Mouse (Mus musculus) forebrain, embryonic 10.5 days (tissue): ENCODE measurements at regions not wholly inside any gene's neighbourhood (a gene's known extent, or its start where the extent isn't known, plus 50 kb on each side); places are given as distances from the start of the nearest gene placed in this dataset.
A peak's percentile ranks its signal among the peaks of the same experiment; 100 is the strongest.

Source experiments
- DNase-seq: peaks from one replicate; pipeline ENCODE4 v3.0.0-alpha.2; 2017; ENCODE audit warnings: low spot score; ENCODE audit errors: extremely low spot score
- H3K27ac ChIP-seq: fragments of 300-500 bp; sonication (generic); 2 replicates; pipeline ENCODE4 v1.5.1; 2016; ENCODE audit warnings: mild to moderate bottlenecking
- H3K27me3 ChIP-seq: fragments of 300-500 bp; sonication (generic); 2 replicates; pipeline ENCODE4 v1.6.1; 2016; ENCODE audit warnings: mild to moderate bottlenecking; ENCODE audit not compliant: poor library complexity, severe bottlenecking
- H3K36me3 ChIP-seq: fragments of 300-500 bp; sonication (generic); replicated peaks from 2 replicates; pipeline ENCODE4 v1.6.1; 2016; ENCODE audit warnings: mild to moderate bottlenecking, moderate library complexity
- H3K4me1 ChIP-seq: fragments of 300-500 bp; sonication (generic); 2 replicates; pipeline ENCODE4 v1.6.1; 2016
- H3K4me3 ChIP-seq: fragments of 300-500 bp; sonication (generic); 2 replicates; pipeline ENCODE4 v1.5.1; 2016; ENCODE audit warnings: mild to moderate bottlenecking, moderate library complexity
- H3K9me3 ChIP-seq: fragments of 300-500 bp; sonication (generic); 2 replicates; pipeline ENCODE4 v1.6.1; 2016; ENCODE audit warnings: mild to moderate bottlenecking, moderate library complexity
- WGBS: fragments of 180-500 bp; shearing (Covaris S2); methylation state at CpG from one replicate; pipeline ENCODE4 v1.1.7; 2016; 5-methylcytosine and 5-hydroxymethylcytosine counted together

DNA sequence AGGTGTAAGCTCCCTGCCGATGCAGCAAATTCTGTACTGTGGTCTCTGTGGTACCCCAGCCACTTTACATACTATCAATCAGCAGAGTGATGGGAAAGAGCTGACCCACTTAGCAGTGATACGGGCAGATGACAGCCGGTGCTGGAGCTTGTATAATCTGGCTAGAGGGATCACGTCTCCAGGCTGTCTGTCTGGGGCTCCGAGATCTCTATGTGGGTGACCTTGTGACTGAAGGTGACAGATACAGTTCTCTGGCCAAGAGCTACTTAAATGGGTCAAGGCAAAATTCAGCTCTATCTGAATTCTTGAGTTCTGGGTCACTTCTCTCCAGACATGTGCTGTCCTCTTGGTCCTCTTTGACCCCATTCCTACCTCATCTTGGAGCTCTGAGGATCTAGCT, 216.1 kb upstream of the Nlrp1b start:
- Histone ChIP-seq H3K4me1 (peaks cover 35% of the 10 kb centered on the region), H3K27me3 (no peaks in the 10 kb centered on the region), H3K9me3 (no peaks in the 10 kb centered on the region), H3K27ac (peak overlapping the region; percentile 74; the same call in 1 of the 2 replicates), H3K36me3 (no peaks in the 10 kb centered on the region), H3K4me3 (no peak overlapping the region)
- no peak for DNase-seq
- WGBS, result 91% methylated on average over 5 of the region's 5 CpGs

DNA sequence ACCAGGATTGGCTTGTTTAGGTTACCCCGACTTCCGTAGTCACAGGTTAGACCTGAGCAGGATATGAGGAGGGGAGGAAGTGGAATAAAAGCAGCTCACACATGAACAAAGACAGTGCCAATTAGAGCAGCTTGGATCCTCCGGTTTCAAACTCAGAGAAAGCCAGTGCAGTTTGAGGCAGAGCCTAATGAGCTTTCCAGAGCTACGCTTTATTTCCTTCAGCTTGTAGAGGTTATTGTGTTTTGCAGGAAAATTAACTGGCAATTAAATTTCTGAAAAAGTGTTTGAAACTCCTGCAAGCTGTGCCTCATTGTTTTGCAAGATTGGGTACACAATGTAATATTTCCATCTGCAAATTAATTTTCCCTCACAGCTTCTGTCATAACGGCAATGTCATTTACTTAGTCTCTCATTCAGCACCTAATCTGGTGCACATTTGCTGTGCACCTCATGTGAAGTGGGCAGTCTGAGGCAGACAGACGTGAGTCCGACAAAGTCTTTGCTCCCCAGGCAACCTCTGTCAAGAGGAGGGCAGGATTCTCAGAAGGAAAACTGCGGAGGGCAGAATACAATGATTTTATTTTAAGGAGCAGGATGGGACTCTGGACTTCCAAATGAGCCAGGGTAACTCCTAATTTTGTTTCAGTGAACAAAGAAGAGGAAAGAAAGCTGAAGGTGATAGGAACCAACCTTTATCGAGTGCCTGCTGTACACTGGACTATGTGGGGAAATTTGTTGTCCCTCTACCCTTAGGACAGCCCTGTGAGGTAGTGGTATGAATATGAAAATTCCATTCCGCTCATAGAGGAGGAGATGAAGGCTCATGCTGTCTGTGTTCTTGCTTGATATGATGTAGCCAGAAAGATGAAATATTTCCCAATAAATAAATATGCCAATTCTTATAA, 217.6 kb upstream of the Nlrp1b start:
- Histone ChIP-seq H3K27me3 (no peaks in the 10 kb centered on the region), H3K4me1 (peaks cover 31% of the 10 kb centered on the region), H3K36me3 (no peaks in the 10 kb centered on the region), H3K27ac (peak overlapping the region; percentile 75), H3K9me3 (no peaks in the 10 kb centered on the region), H3K4me3 (no peak overlapping the region)
- peak; percentile 25 for DNase-seq
- WGBS, result 37% methylated on average over 10 of the region's 10 CpGs

DNA sequence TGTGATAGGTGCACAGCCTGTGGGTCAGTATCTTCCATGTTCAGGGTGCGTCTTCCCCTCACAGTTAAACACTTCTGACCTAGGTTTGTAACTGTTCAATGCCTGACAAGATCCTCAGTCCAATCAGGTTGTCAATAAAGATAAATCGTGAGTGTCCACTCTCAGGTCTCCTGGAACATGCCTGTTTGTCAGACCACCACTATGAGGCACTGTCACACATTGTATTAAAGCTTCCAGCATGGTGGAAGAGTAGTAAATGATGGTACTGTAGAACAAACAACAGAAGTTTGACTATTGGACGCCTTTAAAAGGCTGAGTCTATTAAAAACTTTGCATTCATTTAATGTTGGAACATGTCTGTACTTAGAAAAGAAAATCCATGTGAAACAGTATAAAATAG, 249.6 kb upstream of the Nlrp1b start:
- 87% methylated on average over 3 of the region's 3 CpGs for WGBS
- no peak for DNase-seq
- H3K9me3 ChIP-seq, result no peaks in the 10 kb centered on the region

DNA sequence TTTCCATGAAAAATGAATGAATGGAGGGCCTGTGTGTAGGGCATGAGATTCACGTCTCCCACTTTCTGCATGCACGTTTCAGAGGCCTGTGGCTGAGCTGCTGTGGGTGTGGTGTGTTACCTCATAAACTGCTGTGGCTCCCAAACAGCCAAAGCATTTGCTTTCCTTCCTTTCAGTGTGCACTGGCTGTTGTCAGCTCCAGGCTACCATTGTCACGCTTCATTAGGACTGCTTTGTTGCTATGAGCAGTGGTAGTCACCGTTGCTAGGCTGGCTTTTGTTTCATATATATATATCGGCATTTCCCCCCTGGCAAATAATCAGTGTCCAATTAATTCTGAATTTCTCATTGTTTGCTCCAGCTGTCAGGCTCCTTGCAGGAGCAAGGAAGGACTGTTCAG, 251.9 kb upstream of the Wscd1 start:
- Histone ChIP-seq H3K27me3 (0 out of 2 replicates have a peak, but pooled peaks cover 4% of the 10 kb centered on the region), H3K27ac (peak overlapping the region; percentile 84), H3K4me1 (peaks cover 37% of the 10 kb centered on the region), H3K4me3 (no peak overlapping the region), H3K9me3 (0 out of 2 replicates have a peak, but pooled peaks cover 3% of the 10 kb centered on the region), H3K36me3 (no peaks in the 10 kb centered on the region)
- WGBS, result 17% methylated on average over 5 of the region's 5 CpGs
- DNase-seq, result peak; percentile 54

More for the DNA sequence above, 249.6 kb upstream of the Nlrp1b start:
- Histone ChIP-seq H3K36me3 (no peaks in the 10 kb centered on the region), H3K27ac (no peak overlapping the region), H3K4me3 (no peak overlapping the region), H3K27me3 (no peaks in the 10 kb centered on the region), H3K4me1 (no peaks in the 10 kb centered on the region)

DNA sequence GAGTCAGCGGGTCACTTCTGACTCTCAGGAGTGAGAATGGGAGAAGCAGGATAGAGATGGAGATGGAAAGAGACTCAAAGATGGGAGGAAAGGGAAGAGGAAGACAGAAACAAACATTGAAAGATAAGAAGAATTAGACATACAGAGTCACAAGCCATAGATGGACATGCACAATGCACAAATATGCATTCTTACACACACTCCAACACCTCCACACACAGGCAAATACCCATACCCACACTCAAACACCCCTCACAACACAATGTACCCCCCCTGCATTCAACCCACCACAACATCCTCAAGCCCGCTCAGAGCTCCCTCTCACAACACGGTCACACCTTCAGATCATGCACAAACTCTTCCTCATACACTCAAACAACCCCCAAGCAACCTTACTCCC, 251.4 kb upstream of the Wscd1 start:
- 71% methylated on average over 3 of the region's 3 CpGs for WGBS
- Histone ChIP-seq H3K36me3 (no peaks in the 10 kb centered on the region), H3K4me3 (no peak overlapping the region), H3K27me3 (0 out of 2 replicates have a peak, but pooled peaks cover 4% of the 10 kb centered on the region), H3K27ac (peak overlapping the region; percentile 84), H3K9me3 (0 out of 2 replicates have a peak, but pooled peaks cover 3% of the 10 kb centered on the region), H3K4me1 (peaks cover 37% of the 10 kb centered on the region)
- no peak for DNase-seq

DNA sequence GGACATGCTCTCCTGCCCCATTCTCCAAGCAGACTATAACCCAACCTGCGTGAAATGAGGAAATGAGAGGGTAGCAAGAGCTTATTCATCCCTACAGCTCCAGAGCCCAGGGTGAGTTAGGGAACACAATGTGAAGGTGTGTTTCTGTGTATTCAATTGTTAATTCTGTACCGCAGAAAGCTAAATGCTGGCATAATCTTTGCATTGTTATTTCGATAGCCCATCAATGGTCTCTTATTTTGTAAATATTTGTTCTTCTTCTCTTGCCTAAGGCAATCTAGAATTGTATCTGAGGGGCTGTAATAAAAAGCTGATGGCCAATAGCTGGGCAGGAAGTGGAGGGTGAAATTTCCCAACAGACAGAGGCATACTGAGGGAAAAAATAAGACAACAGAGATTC, 247.6 kb upstream of the Wscd1 start:
- no peak overlapping the region for H3K27ac ChIP-seq
- no peaks in the 10 kb centered on the region for H3K36me3 ChIP-seq
- peaks cover 22% of the 10 kb centered on the region for H3K4me1 ChIP-seq
- no peak overlapping the region for H3K4me3 ChIP-seq
- no peak for DNase-seq
- H3K9me3 ChIP-seq, result no peaks in the 10 kb centered on the region
- 76% methylated on average over 3 of the region's 3 CpGs for WGBS
- H3K27me3 ChIP-seq, result 0 out of 2 replicates have a peak, but pooled peaks cover 4% of the 10 kb centered on the region

DNA sequence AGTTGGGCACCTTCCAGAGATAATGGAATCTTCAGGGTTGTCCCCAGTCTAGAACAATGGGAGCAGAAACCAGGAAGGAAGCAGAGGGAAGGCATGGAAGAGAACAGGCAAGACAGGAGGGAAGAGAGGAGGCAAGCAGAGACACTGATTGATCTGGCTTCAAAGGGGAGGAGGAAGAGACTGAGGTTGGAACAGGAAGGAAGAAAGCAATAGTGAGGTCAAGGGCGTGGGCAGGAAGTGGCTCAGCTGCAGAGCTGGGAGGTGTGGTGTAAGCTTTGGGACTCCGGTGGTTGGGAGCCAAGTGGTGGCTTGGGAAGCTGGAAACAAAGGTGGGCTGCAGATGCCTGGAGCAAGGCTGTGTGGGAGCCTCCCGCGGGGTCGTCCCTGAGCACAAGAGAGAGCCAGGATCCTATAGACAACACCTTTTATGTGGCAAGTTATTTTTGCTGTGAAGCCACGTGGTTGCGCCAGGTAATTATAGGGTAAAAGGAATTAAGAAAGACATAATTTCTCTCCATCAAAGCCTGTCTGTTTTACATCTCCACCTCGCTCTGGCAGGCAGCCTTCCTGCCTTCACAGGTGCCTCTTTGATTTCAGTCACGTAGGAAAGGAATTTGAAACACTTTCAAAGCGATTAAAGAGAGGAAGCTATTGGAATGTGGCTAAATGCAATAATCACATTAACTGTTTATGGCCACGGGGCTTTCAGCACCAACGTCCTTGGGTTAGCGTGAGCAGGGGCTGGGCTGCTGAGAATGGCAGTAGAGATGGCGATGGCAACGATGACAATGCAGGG, 237.3 kb upstream of the Wscd1 start:
- no peaks in the 10 kb centered on the region for H3K9me3 ChIP-seq
- no peaks in the 10 kb centered on the region for H3K27me3 ChIP-seq
- DNase-seq, result no peak
- H3K4me3 ChIP-seq, result no peak overlapping the region
- H3K27ac ChIP-seq, result no peak overlapping the region
- H3K4me1 ChIP-seq, result peaks cover 32% of the 10 kb centered on the region
- H3K36me3 ChIP-seq, result no peaks in the 10 kb centered on the region
- WGBS, result 75% methylated on average over 15 of the region's 15 CpGs

DNA sequence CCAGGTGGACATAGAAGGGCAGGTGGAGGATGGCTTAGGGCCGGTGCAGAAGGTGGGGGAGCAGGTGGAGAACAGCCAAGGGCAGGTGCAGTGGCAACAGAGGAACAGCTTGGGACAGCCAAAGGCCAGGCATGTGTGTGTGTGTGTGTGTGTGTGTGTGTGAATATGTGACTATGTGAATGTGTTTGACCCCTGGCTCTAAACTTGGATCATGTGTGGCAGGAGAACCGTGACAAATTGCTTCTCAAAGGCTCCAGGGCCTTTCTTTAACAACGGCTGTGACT, 236.7 kb upstream of the Wscd1 start:
- Histone ChIP-seq H3K4me3 (no peak overlapping the region), H3K36me3 (no peaks in the 10 kb centered on the region), H3K4me1 (peaks cover 38% of the 10 kb centered on the region), H3K9me3 (no peaks in the 10 kb centered on the region), H3K27ac (no peak overlapping the region), H3K27me3 (no peaks in the 10 kb centered on the region)
- DNase-seq, result no peak
- WGBS, result 77% methylated on average over 3 of the region's 3 CpGs

DNA sequence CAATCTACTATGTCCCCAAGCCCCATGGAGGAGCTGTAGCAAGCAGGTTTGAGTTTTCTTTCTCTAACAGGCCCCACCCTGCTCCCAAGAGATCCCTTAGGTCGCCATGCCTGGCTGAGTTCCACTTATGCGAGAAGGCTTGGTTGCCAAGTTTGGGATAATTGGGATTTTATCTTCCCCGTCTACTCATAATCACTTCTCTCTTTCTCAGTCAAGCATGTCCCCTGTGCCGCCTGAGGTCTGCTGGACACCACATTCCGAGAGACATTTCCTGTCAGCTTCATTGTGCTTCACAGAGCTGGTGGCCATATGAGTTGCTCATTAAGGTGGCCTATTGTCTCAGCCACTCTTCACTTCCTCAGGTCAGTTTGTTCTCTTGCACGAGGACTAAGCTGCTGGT, 234.5 kb upstream of the Wscd1 start:
- Histone ChIP-seq H3K4me3 (no peak overlapping the region), H3K36me3 (no peaks in the 10 kb centered on the region), H3K4me1 (peaks cover 45% of the 10 kb centered on the region), H3K27ac (no peak overlapping the region), H3K27me3 (no peaks in the 10 kb centered on the region), H3K9me3 (no peaks in the 10 kb centered on the region)
- 24% methylated on average over 6 of the region's 6 CpGs for WGBS
- no peak for DNase-seq

DNA sequence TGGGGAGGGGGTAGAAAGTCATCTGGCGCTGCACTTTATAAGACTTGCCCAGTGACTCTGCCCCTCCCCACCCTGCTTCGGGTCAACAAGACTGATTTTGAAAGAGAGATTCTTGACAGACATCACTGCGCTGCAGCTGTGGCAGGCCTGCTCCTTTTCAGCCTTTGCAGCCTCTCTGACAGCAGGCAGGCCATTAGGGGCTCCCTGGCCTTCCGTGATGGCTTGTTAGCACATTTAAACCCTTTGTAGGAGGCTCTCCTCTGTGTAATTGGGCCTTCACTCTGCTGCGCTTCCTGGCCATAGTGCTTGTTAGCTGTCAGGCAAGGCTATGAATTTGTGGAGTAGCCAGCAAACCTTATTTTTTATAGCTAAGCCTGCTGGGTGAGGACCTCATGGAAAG, 232.3 kb upstream of the Wscd1 start:
- peaks cover 45% of the 10 kb centered on the region for H3K4me1 ChIP-seq
- peak; percentile 53 for DNase-seq
- no peaks in the 10 kb centered on the region for H3K27me3 ChIP-seq
- no peaks in the 10 kb centered on the region for H3K36me3 ChIP-seq
- 25% methylated on average over 5 of the region's 5 CpGs for WGBS
- peak overlapping the region; percentile 69 for H3K27ac ChIP-seq
- no peaks in the 10 kb centered on the region for H3K9me3 ChIP-seq
- no peak overlapping the region for H3K4me3 ChIP-seq

DNA sequence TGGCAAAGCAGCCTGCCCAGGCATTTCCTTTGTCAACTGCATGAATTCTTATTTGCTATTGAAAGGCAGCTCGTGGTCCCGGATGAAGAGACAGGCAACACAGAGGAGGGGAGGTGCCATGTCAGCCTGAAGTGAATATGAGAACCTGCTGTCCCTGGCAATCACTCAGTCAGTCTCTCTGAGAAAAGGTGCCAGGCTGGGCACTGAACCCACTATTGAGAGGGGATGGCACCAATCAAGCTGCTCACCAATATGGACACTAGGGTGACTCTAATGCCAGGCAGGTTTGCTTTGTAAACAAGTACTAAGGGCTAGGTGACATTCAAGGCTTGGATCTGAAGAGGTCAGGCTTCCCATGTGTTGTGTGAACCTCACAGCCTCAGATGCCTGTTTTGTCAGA, 222.0 kb upstream of the Wscd1 start:
- 89% methylated on average over 2 of the region's 2 CpGs for WGBS
- Histone ChIP-seq H3K27ac (no peak overlapping the region), H3K27me3 (no peaks in the 10 kb centered on the region), H3K4me1 (no peaks in the 10 kb centered on the region), H3K9me3 (no peaks in the 10 kb centered on the region), H3K36me3 (no peaks in the 10 kb centered on the region), H3K4me3 (no peak overlapping the region)
- no peak for DNase-seq

DNA sequence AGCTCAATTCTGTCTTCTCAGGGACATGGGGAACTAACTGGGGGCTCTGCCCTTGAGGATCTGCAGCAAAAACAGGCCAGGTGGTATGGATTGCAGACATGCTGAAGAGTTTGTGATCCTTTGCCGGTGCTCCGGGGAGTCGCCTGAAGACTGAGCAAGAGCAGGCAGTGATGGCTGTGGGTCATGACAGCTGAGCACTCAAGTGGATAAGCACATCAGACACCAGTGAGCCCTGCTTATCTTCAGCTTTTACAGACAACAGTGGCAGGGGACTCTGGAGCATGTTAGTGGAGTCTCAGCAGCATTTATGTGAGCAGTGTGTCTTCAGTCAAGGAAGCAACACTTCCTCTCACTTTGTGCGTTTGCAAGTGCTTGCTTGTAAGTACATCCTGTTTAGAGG, 221.1 kb upstream of the Wscd1 start:
- Histone ChIP-seq H3K27me3 (no peaks in the 10 kb centered on the region), H3K9me3 (no peaks in the 10 kb centered on the region), H3K4me1 (no peaks in the 10 kb centered on the region), H3K36me3 (no peaks in the 10 kb centered on the region), H3K27ac (no peak overlapping the region), H3K4me3 (no peak overlapping the region)
- DNase-seq, result no peak
- 88% methylated on average over 4 of the region's 4 CpGs for WGBS
